Mouse (Mus musculus): ENCODE measurements around the gene Atpaf2. TPM values are rescaled to one million over a fixed set of nuclear protein-coding genes. Genes with fewer than 3 reads are reported as not detected.

Atpaf2 gene
- polyA plus RNA-seq (2015; fragmentation: Nextera tagmentation; extraction: Ambion mirVana) = 20.9 and 22.6 TPM in 2 replicates

DNA sequence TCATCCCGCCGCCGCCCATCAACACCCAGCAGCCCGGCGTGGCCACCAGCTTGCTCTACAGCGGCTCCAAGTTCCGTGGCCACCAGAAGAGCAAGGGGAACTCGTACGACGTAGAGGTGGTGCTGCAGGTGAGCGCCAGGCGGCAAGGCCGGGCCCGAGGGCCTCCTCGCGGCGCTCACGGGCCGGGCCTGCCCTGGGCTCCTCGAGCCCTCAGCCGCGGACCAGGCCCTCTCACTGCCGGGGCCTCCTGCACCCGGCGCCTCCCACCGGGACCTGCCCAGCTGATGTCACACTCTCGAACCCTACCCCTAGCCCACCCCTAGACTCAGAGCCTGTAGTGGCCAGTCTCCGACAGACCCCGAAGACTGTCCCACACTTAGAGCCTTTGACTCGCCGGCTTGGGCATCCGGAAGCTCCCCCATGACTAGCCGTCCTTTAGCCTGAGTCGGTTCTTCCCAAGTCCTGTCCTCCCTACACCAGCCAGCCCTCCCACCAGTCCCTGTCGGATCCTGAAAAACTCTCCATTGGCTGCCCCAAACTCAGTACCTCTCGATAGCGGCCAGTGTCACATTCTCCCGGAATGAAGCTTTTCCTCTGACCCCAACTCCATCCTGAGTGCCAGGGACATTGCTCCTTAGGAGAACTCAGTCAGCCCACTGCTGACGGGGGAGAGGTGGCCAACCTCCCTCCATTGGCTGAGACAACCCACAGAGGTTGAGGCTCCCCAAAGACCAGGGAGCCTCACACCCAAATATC is at the start of gene Atpaf2:
Gene Atpaf2, minus strand, starts transcription at position 741 of the 756 bp plus-strand sequence.
- Histone ChIP-seq H3K4me3 (ENCODE audit: low read depth, low read length) (peak within 1 kb of the TSS; percentile 95), H3K9ac (replicated peaks) (peak within 1 kb of the TSS; percentile 87), H3K27me3 (ENCODE audit: insufficient read depth, low read length) (no peaks in the 10 kb centered on the region), H3K9me3 (ENCODE audit: low read length) (no peaks in the 10 kb centered on the region), H3K27ac (ENCODE audit: low read depth) (peak within 1 kb of the TSS; percentile 89), H3K4me2 (ENCODE audit: low read depth, low read length) (peak within 1 kb of the TSS; percentile 95), H3K4me1 (ENCODE audit: insufficient read depth) (peaks cover 26% of the 10 kb centered on the region), H3K36me3 (replicated peaks; ENCODE audit: insufficient read depth, low read length) (no peaks in the 10 kb centered on the region)
- 2% methylated on average over 33 of the region's 39 CpGs for WGBS (ENCODE audit: insufficient replicate concordance)
- ATAC-seq = peak; percentile 20
- TF ChIP-seq EP300 (IDR thresholded peaks at IDR 0.05; ENCODE audit: low read depth) (no peak), CTCF (IDR thresholded peaks at IDR 0.05; ENCODE audit: low read depth) (0 out of 2 replicates have a peak, but pooled peaks have one; percentile 6)
- peak; percentile 28 for DNase-seq

GRCm38 (mm10) chr11:60465943-60466380 is 47.7 kb upstream of the Atpaf2 start:
- TF ChIP-seq EP300 (IDR thresholded peaks at IDR 0.05; ENCODE audit: low read depth) (no peak), CTCF (IDR thresholded peaks at IDR 0.05; ENCODE audit: low read depth) (peak; percentile 72)
- Histone ChIP-seq H3K4me1 (ENCODE audit: insufficient read depth) (no peaks in the 10 kb centered on the region), H3K9me3 (ENCODE audit: low read length) (no peaks in the 10 kb centered on the region), H3K4me2 (ENCODE audit: low read depth, low read length) (no peak overlapping the region), H3K4me3 (ENCODE audit: low read depth, low read length) (no peak overlapping the region), H3K9ac (replicated peaks) (no peak overlapping the region), H3K36me3 (replicated peaks; ENCODE audit: insufficient read depth, low read length) (peaks cover 56% of the 10 kb centered on the region), H3K27ac (ENCODE audit: low read depth) (no peak overlapping the region), H3K27me3 (ENCODE audit: insufficient read depth, low read length) (no peaks in the 10 kb centered on the region)
- ATAC-seq (no peak; the same call in 1 of the 2 replicates), DNase-seq (peak; percentile 58)
- WGBS (ENCODE audit: insufficient replicate concordance) = 76% methylated on average over 2 of the region's 2 CpGs

- Histone ChIP-seq H3K9me3 (ENCODE audit: low read length) (no peaks in the 10 kb centered on the region), H3K27ac (ENCODE audit: low read depth) (no peak overlapping the region), H3K4me2 (ENCODE audit: low read depth, low read length) (no peak overlapping the region), H3K4me3 (ENCODE audit: low read depth, low read length) (no peak overlapping the region), H3K4me1 (ENCODE audit: insufficient read depth) (peaks cover 12% of the 10 kb centered on the region), H3K27me3 (ENCODE audit: insufficient read depth, low read length) (no peaks in the 10 kb centered on the region), H3K36me3 (replicated peaks; ENCODE audit: insufficient read depth, low read length) (peaks cover 57% of the 10 kb centered on the region), H3K9ac (replicated peaks) (no peak overlapping the region)
- DNase-seq (no peak), ATAC-seq (no peak)
- TF ChIP-seq CTCF (IDR thresholded peaks at IDR 0.05; ENCODE audit: low read depth) (no peak), EP300 (IDR thresholded peaks at IDR 0.05; ENCODE audit: low read depth) (no peak)
- WGBS (ENCODE audit: insufficient replicate concordance) = 91% methylated on average over 1 of the region's 1 CpGs
Observed at GRCm38 (mm10) chr11:60457973-60458372, 39.7 kb upstream of the Atpaf2 start.

- TF ChIP-seq CTCF (IDR thresholded peaks at IDR 0.05; ENCODE audit: low read depth) = no peak
- TF ChIP-seq EP300 (IDR thresholded peaks at IDR 0.05; ENCODE audit: low read depth) = no peak
- DNase-seq = peak; percentile 31
- peak overlapping the region; percentile 86 for H3K4me2 ChIP-seq (ENCODE audit: low read depth, low read length)
- H3K36me3 ChIP-seq (replicated peaks; ENCODE audit: insufficient read depth, low read length) = peaks cover 26% of the 10 kb centered on the region
- ATAC-seq = peak; percentile 38
- no peaks in the 10 kb centered on the region for H3K27me3 ChIP-seq (ENCODE audit: insufficient read depth, low read length)
- H3K27ac ChIP-seq (ENCODE audit: low read depth) = peak overlapping the region; percentile 62
- peak overlapping the region; percentile 73 for H3K4me3 ChIP-seq (ENCODE audit: low read depth, low read length)
- peak overlapping the region; percentile 83 for H3K9ac ChIP-seq (replicated peaks)
- H3K9me3 ChIP-seq (ENCODE audit: low read length) = no peaks in the 10 kb centered on the region
- peaks cover 12% of the 10 kb centered on the region for H3K4me1 ChIP-seq (ENCODE audit: insufficient read depth)
- WGBS (ENCODE audit: insufficient replicate concordance) = 2% methylated on average over 17 of the region's 17 CpGs
Observed at GRCm38 (mm10) chr11:60454745-60455087, 36.5 kb upstream of the Atpaf2 start.

DNA sequence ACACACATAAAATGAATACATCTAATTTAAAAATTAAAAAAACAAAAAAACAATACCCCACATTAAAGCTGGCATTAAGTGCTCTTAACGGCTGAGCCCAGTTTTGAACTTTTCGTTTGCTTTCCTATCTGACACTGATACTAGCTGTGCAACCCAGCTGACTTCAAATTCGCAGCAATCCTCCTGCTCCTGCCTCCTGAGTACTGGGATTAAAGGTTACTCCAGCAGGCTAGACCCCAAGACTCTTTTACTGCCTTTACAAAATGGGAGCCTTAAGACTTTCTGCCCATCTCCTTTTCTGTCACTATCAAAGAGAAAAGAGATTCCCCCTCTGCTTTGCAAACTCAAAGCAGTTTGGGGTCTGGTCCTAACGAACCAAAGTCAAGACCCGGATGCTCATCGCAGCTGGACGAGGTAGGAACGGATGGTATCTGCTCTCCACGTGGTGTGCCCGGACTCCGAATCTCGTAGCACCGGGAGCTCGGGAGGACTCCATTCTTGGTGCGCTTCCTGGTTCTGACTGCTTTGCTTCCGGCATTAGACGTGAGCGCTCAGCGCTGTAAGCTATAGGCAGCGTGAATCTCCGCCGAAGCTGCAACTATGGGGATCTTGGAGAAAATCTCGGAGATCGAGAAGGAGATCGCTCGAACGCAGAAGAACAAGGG is 36.0 kb upstream of the Atpaf2 start, which contains the start of gene Drg2:
Gene Drg2, plus strand, starts transcription at position 512 of the 665 bp plus-strand sequence.
- Histone ChIP-seq H3K27me3 (ENCODE audit: insufficient read depth, low read length) (no peaks in the 10 kb centered on the region), H3K27ac (ENCODE audit: low read depth) (peak within 1 kb of the TSS; percentile 62), H3K4me1 (ENCODE audit: insufficient read depth) (peaks cover 12% of the 10 kb centered on the region), H3K36me3 (replicated peaks; ENCODE audit: insufficient read depth, low read length) (peaks cover 21% of the 10 kb centered on the region), H3K9ac (replicated peaks) (peak within 1 kb of the TSS; percentile 83), H3K4me2 (ENCODE audit: low read depth, low read length) (peak within 1 kb of the TSS; percentile 86), H3K9me3 (ENCODE audit: low read length) (no peaks in the 10 kb centered on the region), H3K4me3 (ENCODE audit: low read depth, low read length) (peak within 1 kb of the TSS; percentile 73)
- DNase-seq (peak; percentile 90), ATAC-seq (peak; percentile 96)
- 4% methylated on average over 27 of the region's 27 CpGs for WGBS (ENCODE audit: insufficient replicate concordance)
- no peak for TF ChIP-seq EP300 (IDR thresholded peaks at IDR 0.05; ENCODE audit: low read depth)
- no peak for TF ChIP-seq CTCF (IDR thresholded peaks at IDR 0.05; ENCODE audit: low read depth)

DNA sequence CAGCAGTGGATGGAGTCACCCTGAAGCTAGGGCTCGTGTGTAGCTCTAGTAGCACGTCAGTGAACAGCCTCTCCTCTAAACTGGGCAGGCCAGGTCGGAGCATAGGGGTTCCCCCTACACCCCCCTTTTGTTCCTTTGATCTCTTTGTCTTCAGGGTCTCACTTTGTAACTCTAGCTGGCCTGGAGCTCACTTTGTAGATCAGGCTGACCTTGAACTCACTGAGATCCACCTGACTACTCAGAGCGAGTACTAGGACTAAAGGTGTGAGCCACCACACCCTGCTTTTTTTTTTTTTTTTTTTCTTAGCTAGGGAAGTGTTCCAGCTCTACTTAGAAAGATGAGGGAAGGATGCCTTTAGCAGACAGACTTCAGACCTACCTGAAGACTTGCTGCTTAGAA is 25.8 kb upstream of the Atpaf2 start:
- 83% methylated on average over 4 of the region's 4 CpGs for WGBS (ENCODE audit: insufficient replicate concordance)
- Histone ChIP-seq H3K4me3 (ENCODE audit: low read depth, low read length) (no peak overlapping the region), H3K9ac (replicated peaks) (no peak overlapping the region), H3K9me3 (ENCODE audit: low read length) (no peaks in the 10 kb centered on the region), H3K4me1 (ENCODE audit: insufficient read depth) (no peaks in the 10 kb centered on the region), H3K4me2 (ENCODE audit: low read depth, low read length) (no peak overlapping the region), H3K36me3 (replicated peaks; ENCODE audit: insufficient read depth, low read length) (peaks cover 30% of the 10 kb centered on the region), H3K27ac (ENCODE audit: low read depth) (no peak overlapping the region), H3K27me3 (ENCODE audit: insufficient read depth, low read length) (no peaks in the 10 kb centered on the region)
- TF ChIP-seq EP300 (IDR thresholded peaks at IDR 0.05; ENCODE audit: low read depth) (no peak), CTCF (IDR thresholded peaks at IDR 0.05; ENCODE audit: low read depth) (no peak)
- no peak for ATAC-seq
- no peak for DNase-seq
